Mouse (Mus musculus): ENCODE data around the gene Gpx3.
"Not testable (repeated sequence)": the region's sequence is repeated elsewhere in the genome, so short reads cannot be mapped to it uniquely, and the experiment has no call there.

The Gpx3 gene

DNA sequence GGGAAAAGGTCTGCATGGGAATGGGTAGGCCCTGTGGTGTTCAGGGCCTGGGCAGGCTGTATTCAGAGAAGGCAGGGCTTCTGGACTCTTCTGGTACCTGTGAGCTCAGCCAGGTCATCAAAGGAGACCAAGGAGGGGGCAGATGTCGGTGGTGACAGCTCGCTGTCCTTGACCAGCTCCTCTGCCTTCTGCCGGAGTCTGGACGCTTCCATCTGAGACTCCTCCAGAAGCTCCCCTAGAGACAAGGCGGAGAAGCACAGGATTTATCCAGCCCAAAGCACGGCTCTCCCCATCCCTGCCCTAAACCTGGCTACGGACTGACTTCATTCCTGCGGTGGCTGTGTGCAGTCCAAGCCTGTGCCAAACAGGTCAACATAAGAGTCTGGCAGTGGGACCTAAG, 37.2 kb downstream of the Gpx3 start:
- no peak for DNase-seq (ENCODE audit: low spot score in 2 of 2)

DNA sequence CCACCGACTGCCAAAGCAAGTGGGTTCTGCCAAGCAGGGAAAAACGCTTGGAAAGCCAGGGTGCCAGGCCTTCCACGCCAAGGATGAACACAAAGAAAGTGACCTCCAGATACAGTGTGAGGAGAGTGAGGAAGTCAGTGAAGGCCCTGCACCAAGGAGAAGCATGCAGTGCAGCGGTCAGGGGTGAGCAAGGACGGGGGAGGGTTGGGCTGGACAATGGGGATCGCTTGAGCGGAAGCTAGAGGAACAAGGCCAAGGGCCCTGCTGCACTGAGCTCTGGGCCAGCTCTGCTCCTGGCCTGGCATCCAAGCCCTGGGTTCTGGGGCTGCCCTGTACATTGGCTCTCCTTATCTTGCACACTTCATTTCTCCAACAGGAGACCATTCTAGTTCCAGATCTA, 37.8 kb downstream of the Gpx3 start:
- DNase-seq (ENCODE audit: low spot score in 2 of 2), result no peak

DNA sequence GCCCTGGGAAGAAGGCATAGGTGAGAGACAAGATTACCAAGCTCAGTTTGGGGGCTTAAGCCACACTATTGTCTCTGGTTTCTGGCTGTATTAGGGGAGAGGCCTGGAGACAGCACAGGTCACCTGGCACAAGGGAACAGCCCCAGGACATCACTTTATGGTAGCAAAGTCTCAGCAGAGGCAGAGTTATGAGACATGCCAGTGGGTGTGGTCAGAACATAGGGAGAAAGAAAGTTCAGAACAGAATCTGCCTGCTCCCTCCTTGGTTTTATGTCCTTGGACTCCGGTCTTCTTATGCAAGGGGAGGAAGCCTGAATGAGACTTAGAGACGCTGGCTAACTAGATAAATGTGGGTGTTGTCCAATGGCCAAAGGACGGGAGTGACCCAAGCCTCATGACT, 42.4 kb downstream of the Gpx3 start:
- no peak for DNase-seq (ENCODE audit: low spot score in 2 of 2)

DNA sequence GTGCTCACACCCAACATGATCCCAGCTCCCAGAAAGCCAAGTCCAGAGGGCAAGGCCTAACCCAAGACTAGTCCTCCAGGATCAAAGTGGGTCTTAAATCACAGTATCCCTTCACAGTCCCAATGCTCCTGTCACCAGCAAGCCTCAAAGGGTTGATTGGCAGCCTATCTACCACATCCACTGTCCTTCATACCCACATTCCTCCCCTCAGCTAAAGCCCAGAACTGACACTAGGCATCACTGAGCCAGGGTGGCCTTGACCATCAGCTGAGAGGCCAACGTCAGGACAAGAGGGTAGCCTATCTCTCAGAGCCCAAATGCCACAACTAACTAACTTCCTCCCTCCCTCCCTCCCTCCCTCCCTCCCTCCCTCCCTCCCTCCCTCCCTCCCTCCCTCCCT, 47.5 kb downstream of the Gpx3 start:
- no peak for DNase-seq (ENCODE audit: low spot score in 2 of 2)

DNA sequence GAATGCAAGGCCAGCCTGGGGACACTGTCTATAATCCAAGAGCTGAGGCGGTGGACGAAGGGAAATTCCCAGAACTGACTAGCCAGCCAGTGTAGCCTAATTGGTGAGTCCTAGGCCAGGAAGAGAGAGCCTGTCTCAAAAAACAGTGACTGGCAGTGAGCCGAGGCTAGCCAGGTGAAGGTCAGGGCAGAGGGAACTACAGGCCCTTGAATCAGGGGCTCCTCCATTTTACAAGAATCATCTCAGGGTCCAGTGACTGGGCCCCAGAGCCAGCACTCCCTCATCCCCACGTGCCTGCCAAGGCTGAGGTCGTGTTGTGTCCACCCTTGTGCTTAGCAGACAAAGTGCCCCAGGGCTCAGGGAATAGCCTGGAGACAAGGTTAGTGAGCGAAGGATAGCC, 48.4 kb downstream of the Gpx3 start:
- no peak for DNase-seq (ENCODE audit: low spot score in 2 of 2)

DNA sequence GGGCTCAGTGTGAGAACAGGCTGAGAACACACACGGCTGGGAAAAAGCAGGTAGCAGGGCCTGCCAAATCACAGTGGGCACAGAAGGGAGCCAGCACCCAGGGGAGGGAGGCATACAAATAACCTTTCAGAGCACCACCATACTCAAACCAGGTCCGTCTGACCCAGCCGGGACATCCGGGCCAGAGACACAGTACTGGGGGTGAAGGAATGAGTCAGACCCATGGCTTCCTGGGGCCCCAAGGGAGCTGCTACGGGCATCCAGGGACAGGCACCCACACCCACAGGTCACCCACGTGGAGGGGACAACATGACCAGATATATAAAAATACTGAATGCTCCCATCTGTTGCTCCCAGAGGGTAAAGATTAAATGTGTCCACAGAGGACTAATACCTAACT, 50.4 kb downstream of the Gpx3 start:
- no peak for DNase-seq (ENCODE audit: low spot score in 2 of 2)

DNA sequence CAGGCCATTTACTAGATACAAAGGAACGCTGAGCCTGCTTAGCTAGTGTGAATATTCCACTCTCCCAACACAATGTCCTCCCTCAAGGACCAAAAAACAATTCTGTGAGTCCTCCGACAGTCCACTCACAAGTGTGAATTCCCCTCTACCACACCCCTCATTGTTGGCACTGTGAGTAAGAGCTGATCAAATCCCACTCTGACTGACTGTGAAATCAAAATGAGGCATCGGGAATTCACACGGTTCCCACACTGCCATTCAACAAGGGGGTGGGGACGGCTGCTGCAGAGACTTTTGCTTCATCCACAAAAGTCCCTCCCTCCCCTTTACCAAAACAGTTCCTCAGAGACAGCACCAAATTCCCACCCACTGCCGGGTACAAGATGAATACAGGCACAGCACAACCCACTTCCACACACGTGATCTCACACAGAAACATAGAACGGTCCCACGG, 51.8 kb downstream of the Gpx3 start:
- no peak for DNase-seq (ENCODE audit: low spot score in 2 of 2)

DNA sequence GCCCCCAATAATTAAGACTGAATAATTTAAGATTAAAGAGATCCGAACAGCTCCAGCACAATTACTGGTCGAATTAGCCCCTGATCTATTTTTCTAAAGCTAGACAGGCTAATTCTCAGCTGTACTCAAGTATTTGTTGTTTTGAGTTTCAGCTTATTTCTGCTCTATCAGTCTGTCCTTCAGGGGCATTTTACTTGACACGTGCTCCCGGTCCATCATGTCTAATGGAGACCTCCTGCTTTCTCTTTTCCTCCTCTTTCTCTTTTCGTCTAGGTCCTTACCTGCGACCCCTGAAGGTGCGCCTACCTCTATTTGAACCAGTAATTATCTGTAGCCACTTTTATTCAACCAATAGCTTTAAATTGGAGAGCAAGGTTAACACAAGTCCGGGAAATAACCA, 52.5 kb downstream of the Gpx3 start:
- no peak for DNase-seq (ENCODE audit: low spot score in 2 of 2)

DNA sequence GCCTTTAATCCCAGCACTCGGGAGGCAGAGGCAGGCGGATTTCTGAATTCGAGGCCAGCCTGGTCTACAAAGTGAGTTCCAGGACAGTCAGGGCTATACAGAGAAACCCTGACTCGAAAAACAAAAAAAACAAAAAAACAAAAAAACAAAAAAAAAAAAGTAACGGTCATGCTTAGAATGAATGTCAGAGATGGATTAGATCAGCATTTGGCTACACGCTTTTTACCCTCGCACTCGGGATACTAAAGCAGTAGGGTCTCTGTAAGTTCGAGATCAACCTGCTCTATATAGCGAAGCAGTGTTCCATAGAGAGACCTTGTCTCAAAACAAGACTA, 53.1 kb downstream of the Gpx3 start:
- DNase-seq (ENCODE audit: low spot score in 2 of 2), result not testable (repeated sequence)

DNA sequence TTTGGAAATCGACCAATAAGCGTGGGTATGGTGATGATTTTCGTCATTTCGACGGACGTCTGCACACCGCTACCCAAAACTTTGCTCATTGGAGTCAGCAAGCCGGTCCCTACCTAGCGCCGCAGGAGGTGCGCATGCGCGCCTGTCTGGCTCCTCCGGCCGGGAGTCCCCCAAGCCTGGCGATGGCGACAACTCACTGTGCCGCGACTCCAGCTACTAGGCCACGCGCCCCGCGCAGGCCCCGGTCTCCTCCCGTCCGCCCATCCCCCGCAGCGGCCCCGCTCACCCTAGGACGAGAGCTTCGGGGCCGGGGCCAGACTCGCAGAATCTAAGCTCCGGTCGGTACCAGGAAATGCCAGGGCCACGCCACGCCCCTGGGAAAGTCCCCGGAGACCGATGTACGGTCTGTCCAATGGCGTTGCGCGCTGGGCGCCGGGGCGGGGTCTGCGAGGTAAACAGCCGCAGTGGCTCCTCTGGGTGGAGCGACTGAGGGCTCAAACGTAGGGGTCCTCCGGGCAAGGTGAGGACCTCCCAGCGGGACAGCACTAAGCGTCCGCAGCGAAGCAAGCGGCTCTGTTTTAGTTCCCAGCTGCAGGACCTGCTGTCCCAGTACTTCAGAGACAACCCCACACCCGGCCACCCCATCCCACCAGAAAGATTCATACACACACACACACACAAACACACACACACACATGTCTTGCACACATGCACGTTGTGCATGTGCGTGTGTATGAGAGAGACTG, 53.7 kb downstream of the Gpx3 start:
- DNase-seq (ENCODE audit: low spot score in 2 of 2), result peak; percentile 95 to 98

DNA sequence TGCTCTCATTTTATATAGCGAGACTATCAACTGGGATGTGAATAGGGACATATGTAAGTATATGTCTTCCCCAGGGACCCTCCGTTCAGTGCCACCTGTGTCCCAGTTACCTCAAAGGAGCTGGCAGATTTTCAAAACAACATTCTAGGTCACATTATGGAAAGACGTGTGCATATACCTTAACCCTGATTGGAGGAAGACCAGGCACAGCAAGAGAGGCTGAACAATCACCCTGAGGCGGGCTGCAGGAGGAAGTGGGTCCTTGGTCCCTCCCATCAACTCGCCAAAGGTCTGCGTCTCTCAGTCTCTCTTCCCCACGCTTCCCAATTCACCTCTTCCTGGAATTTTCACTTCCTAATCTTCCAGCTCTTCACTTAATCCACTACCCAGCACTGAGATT, 54.7 kb downstream of the Gpx3 start:
- DNase-seq (ENCODE audit: low spot score in 2 of 2), result no peak

DNA sequence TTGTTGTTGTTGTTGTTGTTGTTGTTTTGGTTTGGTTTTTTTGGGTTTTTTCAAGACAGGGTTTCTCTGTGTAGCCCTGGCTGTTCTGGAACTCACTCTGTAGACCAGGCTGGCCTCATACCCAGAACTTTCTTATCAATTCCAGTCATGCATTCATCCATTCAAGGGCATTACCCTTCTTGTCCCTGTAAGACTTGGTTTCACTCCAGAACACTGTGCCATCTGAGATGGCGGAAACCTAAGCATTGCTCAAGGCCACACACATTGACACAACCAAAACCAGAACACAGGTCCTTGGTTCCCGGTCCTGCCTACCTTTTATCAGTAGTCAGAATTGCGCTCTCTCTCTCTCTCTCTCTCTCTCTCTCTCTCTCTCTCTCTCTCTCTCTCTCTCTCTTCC, 55.5 kb downstream of the Gpx3 start:
- not testable (repeated sequence) for DNase-seq (ENCODE audit: low spot score in 2 of 2)

DNA sequence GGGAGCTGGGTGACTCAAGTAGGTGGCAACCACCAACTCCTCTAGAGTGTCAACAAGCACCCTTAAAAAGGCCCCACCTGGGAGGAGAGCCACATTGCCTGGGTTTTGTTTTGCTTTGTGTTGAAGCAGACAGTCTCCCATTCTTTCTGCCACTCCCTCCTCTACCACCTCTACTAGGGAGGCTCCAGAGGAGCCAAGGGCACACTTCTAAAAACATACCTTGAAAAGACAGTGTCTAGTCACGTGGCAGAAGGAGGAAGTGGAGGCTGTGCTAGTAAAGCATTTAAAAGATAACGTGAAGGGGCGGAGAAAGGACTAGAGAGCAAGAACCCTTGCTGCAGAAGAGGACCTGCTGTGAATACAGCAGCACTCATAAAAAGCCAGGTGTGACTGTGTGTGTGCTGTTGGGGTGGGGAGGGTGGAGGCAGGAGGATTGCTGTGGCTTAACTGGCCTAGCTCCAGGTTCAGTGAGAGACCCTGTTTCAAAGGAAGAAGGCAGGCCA, 56.4 kb downstream of the Gpx3 start:
- DNase-seq (ENCODE audit: low spot score in 2 of 2), result no peak

Data from frontal cortex, postnatal 14 days (tissue).